Mouse (Mus musculus): ENCODE data around the gene Mprip. TPM values are rescaled to one million over a fixed set of nuclear protein-coding genes. Genes with fewer than 3 reads are reported as not detected.

Gene Mprip
- total RNA-seq, 2 experiments from 2014 or later, result 283 to 287 TPM

DNA sequence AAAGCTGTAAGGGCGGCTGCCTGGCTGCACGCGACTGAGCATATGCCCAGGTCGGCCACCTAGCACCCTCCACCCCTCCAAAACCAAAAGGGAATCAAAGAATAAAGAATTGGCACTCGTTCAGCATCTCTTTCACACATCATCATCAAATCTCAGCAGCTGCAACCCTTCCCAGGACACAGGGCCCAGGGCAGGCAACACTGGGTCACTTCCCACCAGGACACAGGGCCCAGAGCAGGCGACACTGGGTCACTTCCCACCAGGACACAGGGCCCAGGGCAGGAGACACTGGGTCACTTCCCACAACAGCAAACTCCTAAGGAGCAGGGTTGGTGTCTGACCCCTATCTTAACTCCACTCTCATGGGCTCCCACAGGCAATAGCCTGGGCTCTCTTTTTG is 132.3 kb downstream of the Mprip start:
- DNase-seq (ENCODE audit: low spot score in 2 of 2), result no peak

DNA sequence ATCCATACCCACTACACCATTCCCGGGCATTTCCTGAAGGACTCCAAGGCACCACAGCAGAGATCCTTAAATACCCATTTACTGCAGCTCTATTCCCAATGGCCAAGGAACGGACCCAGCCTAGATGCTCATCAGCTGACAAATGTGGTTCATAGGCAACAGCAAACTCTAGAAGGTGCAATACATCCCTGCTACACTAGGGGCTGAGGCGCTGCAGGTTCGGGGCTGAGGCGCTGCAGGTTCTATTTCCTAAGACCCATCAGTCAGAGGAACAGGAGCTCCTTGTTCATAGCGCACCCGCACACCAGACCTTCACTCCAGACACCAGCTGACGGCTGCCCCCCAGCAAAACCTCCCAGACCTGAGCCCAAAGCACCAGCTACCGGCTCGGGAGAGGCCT is 139.3 kb downstream of the Mprip start:
- DNase-seq (ENCODE audit: low spot score in 2 of 2), result no peak

DNA sequence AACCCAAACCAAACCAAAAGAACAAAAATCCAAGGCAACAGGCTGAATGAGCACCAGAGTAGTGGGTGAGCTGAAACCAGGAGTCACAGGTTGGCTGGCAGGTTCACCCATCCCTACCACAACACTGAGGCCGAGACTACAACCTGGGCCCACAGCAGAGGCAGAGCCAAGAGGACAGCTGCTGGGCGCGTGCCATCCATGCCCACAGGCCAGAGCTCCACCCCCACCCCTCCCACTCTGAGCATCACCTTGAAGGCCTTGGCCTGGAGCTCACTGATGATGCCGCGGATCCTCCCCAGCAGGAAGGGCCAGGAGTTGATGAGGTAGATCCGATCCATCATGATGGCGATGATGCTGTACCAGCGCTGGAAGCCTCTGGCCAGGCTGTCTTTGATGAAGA is 140.8 kb downstream of the Mprip start:
- DNase-seq (ENCODE audit: low spot score in 2 of 2), result no peak

DNA sequence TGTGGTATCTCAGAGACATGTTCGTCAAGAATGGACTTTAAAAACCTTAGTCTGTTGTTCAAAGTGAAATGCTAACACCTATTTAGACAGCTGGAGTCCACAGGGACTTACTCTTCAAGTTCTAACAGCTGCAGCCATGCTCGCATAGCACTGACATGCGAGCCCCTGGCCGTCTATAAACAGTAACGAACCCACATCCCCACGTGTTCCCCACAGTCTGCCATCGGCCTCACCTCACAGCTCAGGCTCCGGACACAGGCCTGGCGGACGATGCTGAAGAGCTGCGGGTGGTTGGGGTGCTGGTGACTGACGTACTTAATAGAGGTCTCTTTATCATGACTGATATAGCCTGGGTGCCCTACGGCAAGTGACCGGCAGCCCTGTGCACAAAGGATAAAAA is 142.4 kb downstream of the Mprip start:
- no peak for DNase-seq (ENCODE audit: low spot score in 2 of 2)

DNA sequence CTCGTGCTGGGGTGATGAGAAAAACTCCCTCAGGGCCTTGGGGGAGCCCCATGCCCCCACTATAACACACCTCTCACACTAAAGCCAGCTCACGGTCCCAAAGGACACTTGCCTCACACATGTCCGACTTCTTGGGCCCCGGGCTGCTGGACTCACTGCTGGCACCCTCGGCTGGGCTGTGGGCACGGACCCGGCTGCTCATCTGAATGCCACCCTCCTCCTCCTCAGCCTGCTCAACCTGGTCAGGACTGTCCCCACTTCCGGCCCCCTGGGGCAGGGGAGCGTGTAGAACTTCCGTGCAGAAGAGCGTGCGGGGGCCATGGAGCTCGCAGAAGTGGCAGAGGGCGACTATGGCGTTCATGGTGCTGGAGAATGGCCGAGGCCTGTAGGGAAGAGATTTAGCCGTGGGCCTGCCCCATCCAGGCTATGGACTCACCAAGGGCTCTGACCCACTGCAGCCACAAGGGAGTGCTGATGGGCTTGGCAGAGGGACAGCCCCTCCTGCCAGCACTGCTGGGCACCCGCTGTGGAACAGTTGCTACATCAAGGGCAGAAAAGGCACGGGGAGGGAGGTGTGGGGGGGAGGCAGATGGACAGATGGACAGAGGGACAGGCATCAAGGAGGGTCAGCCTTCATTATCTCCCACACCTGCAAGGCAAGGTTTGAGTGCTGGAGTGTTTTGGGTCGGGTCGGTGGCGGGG is 143.5 kb downstream of the Mprip start:
- no peak for DNase-seq (ENCODE audit: low spot score in 2 of 2)

DNA sequence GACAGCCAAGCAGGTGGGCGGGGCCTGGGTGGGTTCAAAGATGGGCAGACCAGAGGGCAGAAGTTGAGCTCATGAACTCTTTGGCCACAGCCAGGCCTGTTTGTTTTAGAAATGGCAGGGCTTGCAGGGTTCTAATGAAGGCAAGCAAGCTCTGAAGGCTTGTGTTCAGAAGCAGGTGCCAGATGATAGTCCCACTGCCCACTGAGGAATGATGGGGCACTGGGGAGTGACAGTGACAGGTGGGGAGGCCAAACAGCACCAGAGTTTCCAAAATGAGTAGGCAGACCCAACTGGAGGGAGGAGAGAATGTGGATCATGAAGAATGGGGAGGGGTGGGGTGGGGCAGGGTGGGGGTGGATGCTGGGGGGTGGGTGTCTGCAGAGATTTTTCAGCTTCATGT is 144.2 kb downstream of the Mprip start:
- no peak for DNase-seq (ENCODE audit: low spot score in 2 of 2)

DNA sequence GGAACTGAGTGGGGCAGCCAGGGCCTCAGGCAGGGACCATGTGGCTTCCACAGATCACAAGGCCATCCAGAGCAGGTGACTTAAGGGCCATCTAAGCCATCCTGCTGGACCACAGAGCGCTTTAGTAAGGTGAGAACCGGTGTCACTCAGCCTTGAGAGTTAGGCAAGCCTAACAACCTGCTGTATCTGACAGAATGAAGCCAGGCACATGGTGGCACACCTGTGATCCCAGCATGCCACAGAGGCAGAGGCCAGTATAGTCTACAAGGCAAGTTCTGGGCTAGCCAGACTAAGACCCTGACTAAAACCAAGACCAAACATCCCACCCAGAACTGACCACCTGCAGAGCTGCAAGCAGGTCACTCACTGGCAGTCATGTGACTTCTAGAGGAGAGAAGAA is 144.6 kb downstream of the Mprip start:
- DNase-seq (ENCODE audit: low spot score in 2 of 2), result no peak

DNA sequence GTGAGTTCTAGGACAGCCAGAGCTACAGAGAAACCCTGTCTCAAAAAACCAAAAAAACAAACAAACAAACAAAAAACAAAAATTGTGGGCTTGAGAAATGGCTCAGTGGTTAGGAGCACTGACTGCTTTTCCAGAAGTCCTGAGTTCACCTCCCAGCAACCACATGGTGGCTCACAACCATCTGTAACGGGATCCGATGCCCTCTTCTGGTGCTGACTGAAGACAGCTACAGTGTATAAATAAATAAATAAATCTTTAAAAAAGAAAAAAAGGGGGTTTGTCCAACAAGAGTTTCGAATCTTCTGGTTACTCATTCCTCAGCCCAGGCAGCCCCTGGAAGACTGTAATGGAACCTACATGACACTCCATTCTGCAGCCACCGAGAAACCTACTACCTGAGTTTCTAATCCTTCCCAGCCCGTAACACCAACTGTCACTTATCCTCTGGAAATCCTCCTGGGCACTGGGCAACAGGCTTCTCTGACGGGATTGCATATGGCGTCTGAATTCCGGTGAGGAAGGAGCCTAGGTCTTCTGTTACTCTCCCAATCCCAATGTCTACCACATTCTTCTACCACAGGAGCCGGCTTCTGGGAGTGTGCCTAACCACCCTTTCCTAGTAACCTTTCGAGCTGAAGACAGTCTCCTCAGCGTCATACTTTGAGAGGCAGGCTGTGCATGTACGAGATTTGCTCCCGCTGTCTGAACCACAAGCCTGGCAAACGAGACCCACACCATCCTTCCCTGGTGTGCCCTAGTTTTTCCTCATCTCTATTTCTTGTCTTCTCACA is 147.3 kb downstream of the Mprip start:
- no peak for DNase-seq (ENCODE audit: low spot score in 2 of 2)

DNA sequence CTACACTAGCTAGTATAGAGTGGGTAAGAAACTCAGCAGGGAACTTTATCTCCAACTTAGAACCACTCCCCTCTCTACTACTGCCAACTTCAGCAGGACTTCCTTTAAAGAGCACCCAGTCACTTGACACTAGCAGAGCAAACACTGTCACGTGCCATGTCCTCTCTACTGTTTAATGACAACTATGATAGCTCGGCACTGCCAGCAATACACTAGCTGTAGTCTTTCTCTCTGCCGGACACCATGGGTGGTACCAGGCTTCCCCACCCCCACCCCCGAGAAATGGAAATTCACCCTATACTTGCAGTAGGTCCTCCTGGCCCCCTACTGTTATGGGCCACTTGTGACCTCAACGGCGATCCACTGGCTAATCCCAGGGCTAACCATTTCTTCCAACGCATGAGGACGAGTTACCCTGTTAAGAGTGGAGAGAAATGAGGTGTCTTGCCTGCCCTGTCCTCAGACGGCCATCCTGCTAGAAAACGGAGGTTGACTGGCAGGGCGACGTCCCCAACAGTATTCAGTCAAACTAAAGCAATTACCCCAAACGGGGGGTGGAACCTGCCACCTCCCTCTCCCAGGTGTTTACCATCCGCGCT is 148.1 kb downstream of the Mprip start:
- no peak for DNase-seq (ENCODE audit: low spot score in 2 of 2)

DNA sequence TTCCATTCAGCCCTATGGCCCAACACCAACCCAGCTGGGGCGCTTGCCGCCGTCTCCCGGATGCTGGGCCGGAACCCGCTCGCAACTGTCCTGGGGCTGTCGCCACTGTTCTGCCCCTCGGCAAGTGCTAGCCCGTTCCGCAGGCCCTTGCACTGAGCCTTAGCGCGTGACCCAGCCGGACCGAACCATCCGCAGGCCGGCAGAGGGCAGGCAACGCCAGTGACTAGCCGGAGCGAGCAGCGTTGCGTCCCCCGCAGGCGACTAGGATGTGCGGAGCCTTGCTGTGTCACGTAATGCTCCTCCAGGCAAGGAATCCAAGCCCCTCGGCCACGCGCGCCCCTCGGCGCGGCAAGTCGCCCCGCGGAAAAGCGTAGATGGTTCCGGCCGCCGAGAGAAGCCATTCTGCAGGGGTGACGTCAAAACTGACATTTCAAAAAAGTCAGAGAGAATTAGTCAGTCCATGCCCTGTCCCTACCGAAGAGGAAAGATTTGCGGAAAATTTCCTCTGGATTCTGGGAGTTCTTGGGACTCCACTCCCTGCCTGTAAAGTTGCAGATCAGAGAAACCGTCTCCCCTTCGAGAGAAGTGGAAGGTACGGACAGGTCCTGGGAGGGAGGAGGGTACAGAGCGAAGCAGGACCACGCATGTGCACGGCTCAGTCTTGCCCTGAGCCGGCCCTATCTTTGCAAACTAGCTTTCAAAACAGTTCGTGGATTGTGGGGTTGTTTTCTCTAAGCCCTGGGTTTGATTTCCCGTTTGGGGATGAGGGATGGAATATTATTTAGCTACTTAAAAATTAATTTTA is 148.8 kb downstream of the Mprip start, which contains the start of gene Flcn:
TSS of gene Flcn (minus strand) at position 347 of the 805 bp plus-strand sequence.
- peak; percentile 80 to 88 for DNase-seq (ENCODE audit: low spot score in 2 of 2)

DNA sequence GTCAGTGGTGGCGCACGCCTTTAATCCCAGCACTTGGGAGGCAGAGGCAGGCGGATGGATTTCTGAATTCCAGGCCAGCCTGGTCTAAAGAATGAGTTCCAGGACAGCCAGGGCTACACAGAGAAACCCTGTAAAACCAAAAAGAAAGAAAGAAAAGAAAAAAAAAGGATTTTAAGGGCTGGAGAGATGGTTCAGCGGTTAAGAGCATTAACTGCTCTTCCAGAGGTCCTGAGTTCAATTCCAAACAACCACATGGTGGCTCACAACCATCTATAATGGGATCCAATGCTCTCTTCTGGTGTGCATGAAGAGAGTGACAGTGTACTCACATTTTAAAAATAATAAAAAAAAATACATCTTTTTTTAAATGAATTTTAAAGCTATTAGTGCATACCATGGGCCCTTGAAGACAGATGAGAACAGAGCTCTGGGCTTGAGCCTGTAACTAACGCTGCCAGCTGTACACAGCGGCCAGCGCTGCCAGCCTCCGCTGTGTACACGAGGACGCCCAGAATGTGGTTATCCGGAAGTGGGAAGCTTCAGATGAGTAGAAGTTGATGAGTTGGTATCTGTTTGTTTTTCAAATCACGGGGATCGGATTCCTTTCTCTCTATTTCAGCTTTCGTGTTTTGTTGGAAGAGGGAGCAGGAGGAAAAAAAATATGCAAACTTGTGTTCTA is 149.5 kb downstream of the Mprip start:
- no peak for DNase-seq (ENCODE audit: low spot score in 2 of 2)

DNA sequence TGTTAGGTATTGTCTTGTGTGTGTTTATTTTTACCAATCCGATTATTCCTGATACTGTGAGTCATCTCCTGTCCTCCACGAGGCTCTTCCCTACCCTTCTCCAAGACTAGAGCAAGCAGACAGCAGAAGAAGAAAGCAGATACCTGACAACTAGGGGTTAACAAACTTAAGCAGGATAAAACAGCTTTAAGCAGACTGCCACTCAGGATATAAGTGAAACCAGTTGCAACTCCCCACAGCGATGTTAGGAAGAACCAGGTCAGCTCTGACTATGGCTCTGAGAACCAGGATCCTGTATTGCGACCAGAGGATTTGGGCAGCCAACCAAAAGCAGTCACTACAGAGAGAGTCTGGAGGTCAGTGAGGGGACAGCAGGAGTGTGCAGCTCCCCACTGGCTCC is 150.1 kb downstream of the Mprip start:
- no peak for DNase-seq (ENCODE audit: low spot score in 2 of 2)

DNA sequence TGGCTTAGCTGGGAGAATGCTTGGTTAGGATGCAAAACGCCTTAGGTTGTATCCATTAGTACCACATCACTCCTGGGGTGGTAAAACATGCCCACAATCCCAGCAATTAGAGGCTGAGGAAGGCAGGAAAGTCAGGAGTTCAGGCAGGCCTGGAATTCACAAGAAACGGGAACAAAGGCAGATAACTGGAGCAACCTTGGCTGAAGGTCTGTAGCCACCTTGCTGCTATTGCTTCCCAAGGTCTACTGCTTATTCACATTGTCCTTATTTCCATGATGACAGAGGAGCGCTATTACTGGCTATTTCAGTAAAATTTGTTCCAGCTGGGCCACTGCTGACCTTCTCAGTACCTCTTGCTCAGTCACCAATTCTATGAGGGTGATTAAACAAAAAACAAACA is 152.2 kb downstream of the Mprip start:
- DNase-seq (ENCODE audit: low spot score in 2 of 2), result no peak

DNA sequence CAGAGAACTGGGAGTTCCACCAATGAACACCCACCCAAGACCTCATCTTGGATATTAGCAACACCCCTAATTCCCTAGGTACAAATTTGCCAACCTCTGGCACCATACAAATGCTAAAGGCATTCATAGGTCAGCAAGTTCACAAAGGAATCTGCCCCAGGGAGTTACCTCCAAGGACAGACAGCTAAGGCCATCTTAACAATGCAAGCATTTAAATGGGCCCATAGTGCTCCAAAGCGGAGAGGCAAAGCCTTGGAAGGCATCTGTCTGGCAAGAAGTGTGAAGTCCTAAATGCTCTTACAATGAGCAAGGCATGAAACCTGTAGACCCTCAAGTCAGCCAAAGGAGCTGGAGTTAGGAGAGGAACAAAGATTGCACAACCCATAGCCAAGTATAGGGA is 153.2 kb downstream of the Mprip start:
- no peak for DNase-seq (ENCODE audit: low spot score in 2 of 2)

DNA sequence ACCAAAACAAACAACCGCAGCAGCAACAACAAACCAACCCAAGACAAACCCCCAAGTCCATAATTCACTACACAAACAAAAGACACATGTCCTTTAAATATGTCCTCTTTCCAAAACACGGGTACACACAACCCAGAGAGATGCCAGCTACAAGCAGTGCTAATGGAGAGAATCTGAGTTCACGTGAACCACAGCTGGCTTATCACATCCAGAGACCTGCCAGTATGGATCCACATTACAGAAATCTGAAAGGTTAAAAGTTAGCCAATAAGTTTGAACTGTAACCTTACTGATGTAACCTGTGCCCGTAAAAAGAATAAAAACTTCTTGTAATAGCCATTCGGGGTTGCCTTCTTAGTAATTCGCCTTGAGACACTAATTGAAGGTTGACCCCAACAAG is 153.8 kb downstream of the Mprip start:
- no peak for DNase-seq (ENCODE audit: low spot score in 2 of 2)

DNA sequence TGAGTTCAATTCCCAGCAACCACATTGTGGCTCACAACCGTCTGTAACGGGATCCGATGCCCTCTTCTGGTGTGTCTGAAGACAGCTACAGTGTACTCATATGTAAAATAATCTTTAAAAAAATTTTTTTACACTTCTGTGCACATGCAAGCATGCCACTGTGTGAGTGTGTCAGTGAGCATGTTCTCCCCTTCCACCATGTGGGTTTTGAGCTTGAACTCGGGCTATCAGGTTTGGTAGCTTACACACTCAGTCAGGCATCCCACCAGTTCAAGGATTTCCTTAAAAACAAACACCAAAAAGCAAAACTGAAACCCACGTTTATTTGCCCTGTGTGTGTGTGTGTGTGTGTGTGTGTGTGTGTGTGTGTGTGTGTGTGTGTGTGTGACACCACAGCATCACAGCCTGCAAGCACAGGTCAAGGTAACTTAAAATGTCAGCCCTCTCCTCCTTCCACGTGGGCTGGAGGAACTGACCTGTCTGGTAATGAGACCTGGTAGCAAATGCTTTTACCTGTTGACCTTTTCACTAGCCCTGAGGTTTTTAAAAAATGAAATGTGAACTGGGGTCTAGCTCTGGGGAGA is 154.5 kb downstream of the Mprip start:
- no peak for DNase-seq (ENCODE audit: low spot score in 2 of 2)

DNA sequence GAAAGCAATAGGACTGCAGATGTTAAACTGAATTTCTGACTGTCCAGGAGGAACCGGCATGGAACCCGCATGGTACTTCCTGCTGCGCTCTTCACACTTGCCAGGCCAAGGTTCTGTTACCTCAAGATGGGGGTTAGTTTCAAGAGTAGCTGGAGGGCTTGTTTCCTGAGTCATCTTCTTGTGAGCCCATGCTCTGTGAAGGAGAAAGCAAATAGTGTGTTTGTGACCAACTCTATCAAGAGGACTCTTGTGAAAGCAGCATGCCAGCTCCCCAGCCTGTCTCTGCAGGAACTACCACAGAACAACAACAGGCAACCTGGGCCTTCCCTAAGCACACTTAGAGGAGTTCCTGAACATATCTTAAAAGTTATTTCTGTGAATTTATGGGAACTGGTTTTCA is 156.8 kb downstream of the Mprip start:
- no peak for DNase-seq (ENCODE audit: low spot score in 2 of 2)

DNA sequence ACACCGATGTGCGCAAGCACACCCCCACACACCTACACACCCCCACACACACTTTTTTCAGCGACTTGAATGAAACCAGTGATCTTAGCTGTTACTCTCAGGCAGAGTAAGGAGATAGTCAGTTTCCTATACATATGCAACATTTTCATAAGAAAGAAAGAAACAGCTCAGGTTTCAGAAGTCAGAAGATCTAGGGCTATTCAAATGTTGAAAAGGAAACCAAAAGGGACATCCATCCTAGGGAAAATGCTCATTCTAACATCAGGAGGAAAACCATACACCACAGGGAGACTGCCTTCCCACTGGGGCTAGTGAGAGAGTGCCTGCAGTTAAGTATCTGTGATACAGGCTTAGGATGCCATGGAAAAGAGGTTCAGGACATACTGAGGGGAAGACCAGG is 160.5 kb downstream of the Mprip start:
- no peak for DNase-seq (ENCODE audit: low spot score in 2 of 2)
